Mouse (Mus musculus) E14TG2a.4 (cell line): ENCODE results near the gene Sfxn5.

Experiments used
- CTCF ChIP-seq: conservative IDR thresholded peaks from 2 replicates; pipeline ENCODE4 v1.5.1; 2014; ENCODE audit warnings: low read length
- POU5F1 ChIP-seq: IDR thresholded peaks from 2 replicates; pipeline ENCODE4 v1.6.1; 2014; ENCODE audit warnings: low read length, borderline replicate concordance

DNA sequence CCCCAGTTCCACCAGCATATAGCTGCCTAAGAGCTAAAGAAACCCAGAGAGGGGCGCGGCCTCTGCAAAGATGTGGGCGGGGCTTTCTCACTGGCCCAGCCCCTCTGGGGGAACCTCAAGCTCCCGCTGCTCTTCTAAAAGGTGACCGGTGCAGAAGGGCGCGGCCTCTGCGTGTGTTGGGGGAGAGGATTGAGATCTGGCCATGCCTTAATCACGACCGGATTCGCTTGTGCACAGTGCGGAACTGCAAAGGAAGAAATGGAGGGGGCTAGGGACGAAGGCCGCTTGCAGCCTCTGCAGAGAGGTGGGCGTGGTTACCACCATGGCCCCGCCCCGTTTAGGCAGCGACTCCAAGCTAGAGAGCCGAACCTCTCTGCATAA, 41.5 kb upstream of the Sfxn5 start:
- TF ChIP-seq CTCF (no peak), POU5F1 (no peak)
